Mouse (Mus musculus): ENCODE results near the gene Tcte2.

DNA sequence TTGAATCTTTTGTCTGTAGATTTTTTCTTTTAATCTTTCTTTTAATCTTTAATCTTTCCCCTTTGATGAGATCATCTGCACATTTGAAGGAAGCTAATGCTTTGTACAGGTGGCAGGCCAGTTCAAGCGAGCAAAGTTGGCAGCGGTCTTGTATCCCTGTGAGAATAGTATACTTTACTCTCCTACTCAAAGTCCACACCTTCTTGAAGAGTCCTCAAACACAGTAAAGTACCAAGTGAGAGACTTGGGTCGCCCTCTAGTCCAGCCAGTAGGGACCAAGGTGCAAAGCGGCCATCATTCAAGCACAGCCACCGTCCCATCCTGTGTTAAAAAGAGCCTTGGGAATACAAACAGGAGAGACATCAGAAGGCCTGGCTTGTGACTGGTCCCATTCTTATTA lies 26.6 kb downstream of the Tcte2 start:
- TF ChIP-seq CTCF (IDR thresholded peaks at IDR 0.05; ENCODE audit: borderline replicate concordance, extremely low read depth, insufficient read depth, insufficient read length): no peak
- no peak for TF ChIP-seq POLR2A (IDR thresholded peaks at IDR 0.05; ENCODE audit: borderline replicate concordance, extremely low read depth, insufficient read depth, insufficient read length, poor library complexity, severe bottlenecking)

Data from brain, embryonic 14.5 days (tissue).